8 mouse cellular contexts compared by ENCODE assay signal in the genomic region with DNA sequence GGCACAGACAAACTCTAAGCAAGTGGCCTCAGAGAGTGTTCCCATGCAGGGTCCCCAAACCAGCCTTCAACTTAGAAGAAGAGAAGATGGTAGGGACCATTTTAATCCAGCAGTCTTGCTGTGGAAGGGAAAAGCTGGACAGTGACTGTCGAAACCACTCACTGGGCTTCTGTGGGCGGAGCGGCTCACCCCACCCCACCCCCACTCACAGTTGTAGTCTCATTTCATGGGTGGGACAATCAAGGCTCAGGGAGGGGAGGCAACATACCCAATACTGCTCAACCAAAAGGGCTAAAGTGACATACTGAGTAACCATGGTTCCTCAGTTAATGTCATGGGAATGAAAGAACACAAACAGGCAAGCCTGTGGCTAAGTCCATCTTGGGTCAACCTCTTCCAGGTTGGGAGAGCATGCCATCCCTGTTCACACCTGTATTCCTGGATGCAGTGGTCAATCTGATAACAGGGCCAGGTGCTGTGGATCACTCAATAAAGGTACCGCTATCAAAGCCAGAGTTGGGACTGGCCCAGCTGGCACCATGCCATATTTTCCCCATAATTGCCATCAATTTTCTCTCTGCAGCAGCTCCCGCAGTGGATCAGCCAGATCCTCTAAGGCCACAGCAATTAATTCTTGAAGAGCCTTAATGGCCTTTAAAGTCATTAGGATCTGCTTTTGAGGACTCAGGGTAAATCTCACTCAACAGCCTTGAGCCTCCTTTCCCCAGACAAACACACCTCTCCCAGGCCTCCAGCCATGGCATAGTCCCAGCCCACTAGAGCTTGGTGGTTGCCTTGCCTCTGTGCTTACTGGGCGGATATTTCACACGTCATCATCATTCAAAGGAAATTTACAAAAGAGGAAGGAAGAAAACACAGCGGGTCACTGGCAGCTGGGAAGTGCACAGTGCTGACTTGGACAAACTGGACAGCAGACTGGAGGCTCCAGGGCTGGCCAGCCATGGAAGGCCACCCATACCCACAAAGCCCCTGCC.
A peak's percentile ranks its signal among the peaks of the same experiment; 100 is the strongest.
DNase-seq lines count a peak whose midpoint lies in the region; ATAC-seq and TF ChIP-seq lines count a peak whose summit lies in the region.

No protein-coding gene starts in this region.

- H3K27me3 ChIP-seq in limb, embryonic 10.5 days (ENCODE audit: low read depth, poor library complexity, severe bottlenecking): no peaks in the 10 kb centered on the region

- DNase-seq in adrenal gland, postnatal 10 days: peak; percentile 56
- no peak for DNase-seq in adrenal gland, adult 18-20 months (ENCODE audit: low spot score in 2 of 2)
- DNase-seq in brain, embryonic 14.5 days (ENCODE audit: low read depth): peak; percentile 69
- peak; percentile 53 for DNase-seq in heart, postnatal 4 days
- DNase-seq in limb, embryonic 10.5 days (ENCODE audit: low spot score): no peak
- no peak for DNase-seq in left cerebral cortex, adult 11 months (ENCODE audit: low spot score)
- no peak for DNase-seq in T-cell, adult 2 months (ENCODE audit: low spot score)

- TF ChIP-seq POLR2A in brain, embryonic 14.5 days (IDR thresholded peaks at IDR 0.05; ENCODE audit: borderline replicate concordance, extremely low read depth, insufficient read depth, insufficient read length, poor library complexity, severe bottlenecking): no peak

- H3K36me3 ChIP-seq in limb, embryonic 10.5 days: 0 out of 2 replicates have a peak, but pooled peaks cover 2% of the 10 kb centered on the region

- peak overlapping the region; percentile 62 for H3K27ac ChIP-seq in limb, embryonic 10.5 days

- H3K4me3 ChIP-seq in limb, embryonic 10.5 days: no peak overlapping the region

- no peaks in the 10 kb centered on the region for H3K9me3 ChIP-seq in limb, embryonic 10.5 days (replicated peaks)

- ATAC-seq in megakaryocyte-erythroid progenitor cell, adult 5-6 weeks (replicated peaks; ENCODE audit: low FRiP score, low TSS enrichment, poor library complexity, severe bottlenecking): 0 out of 2 replicates have a peak, but pooled peaks have one; percentile 8

- WGBS in limb, embryonic 10.5 days: 76% methylated on average over 8 of the region's 8 CpGs

- peaks cover 64% of the 10 kb centered on the region for H3K4me1 ChIP-seq in limb, embryonic 10.5 days

- TF ChIP-seq CTCF in brain, embryonic 14.5 days (IDR thresholded peaks at IDR 0.05; ENCODE audit: borderline replicate concordance, extremely low read depth, insufficient read depth, insufficient read length): no peak

Comparison
In these comparisons a context has a peak if more than half of its experiments do, and no peak if none do; other contexts are left out.
1. DNase-seq: peak in adrenal gland, postnatal 10 days (single experiment), brain, embryonic 14.5 days (single experiment) and heart, postnatal 4 days (single experiment); none in adrenal gland, adult 18-20 months (0 of 2), limb, embryonic 10.5 days (single experiment), left cerebral cortex, adult 11 months (single experiment) and T-cell, adult 2 months (single experiment).